Mouse (Mus musculus) forebrain, embryonic 11.5 days (tissue): ENCODE data around the gene Kit. TPM values are rescaled to one million over a fixed set of nuclear protein-coding genes. Genes with fewer than 3 reads are reported as not detected.

Experiments
- ATAC-seq: fragments of 200-750 bp; cut with Nextera tagmentation; replicated peaks from 2 replicates; pipeline ENCODE4 v1.8.0; 2017; ENCODE audit warnings: moderate TSS enrichment; ENCODE audit not compliant: low FRiP score
- DNase-seq: peaks from one replicate; pipeline ENCODE4 v3.0.0-alpha.2; 2017; ENCODE audit warnings: low spot score
- H3K27ac ChIP-seq: fragments of 300-500 bp; sonication (generic); 2 replicates; pipeline ENCODE4 v1.5.1; 2014; ENCODE audit warnings: low read depth, low read length
- H3K27me3 ChIP-seq: fragments of 300-500 bp; sonication (generic); 2 replicates; pipeline ENCODE4 v1.6.1; 2014; ENCODE audit warnings: mild to moderate bottlenecking, low read length, mixed read lengths; ENCODE audit not compliant: control insufficient read depth, insufficient read depth
- H3K36me3 ChIP-seq: fragments of 300-500 bp; sonication (generic); 2 replicates; pipeline ENCODE4 v1.6.1; 2014; ENCODE audit warnings: mild to moderate bottlenecking, low read length, moderate library complexity, mixed read lengths; ENCODE audit not compliant: control insufficient read depth, insufficient read depth
- H3K4me1 ChIP-seq: fragments of 300-500 bp; sonication (generic); replicated peaks from 2 replicates; pipeline ENCODE4 v1.6.1; 2014; ENCODE audit warnings: low read length, mixed read lengths; ENCODE audit not compliant: control insufficient read depth, insufficient read depth
- H3K4me2 ChIP-seq: fragments of 300-500 bp; sonication (generic); 2 replicates; pipeline ENCODE4 v1.6.1; 2014; ENCODE audit warnings: low read depth, mild to moderate bottlenecking, low read length, moderate library complexity, mixed read lengths; ENCODE audit not compliant: severe bottlenecking
- H3K4me3 ChIP-seq: fragments of 300-500 bp; sonication (generic); 2 replicates; pipeline ENCODE4 v1.5.1; 2014; ENCODE audit warnings: low read depth, low read length
- H3K9ac ChIP-seq: fragments of 300-500 bp; sonication (generic); 2 replicates; pipeline ENCODE4 v1.6.1; 2014; ENCODE audit warnings: low read length
- H3K9me3 ChIP-seq: fragments of 300-500 bp; sonication (generic); 2 replicates; pipeline ENCODE4 v1.6.1; 2016; ENCODE audit warnings: low read length, mixed read lengths; ENCODE audit not compliant: control insufficient read depth
- whole genome bisulfite sequencing: fragments of 180-500 bp; shearing (Covaris S2); extraction: QIAGEN DNeasy Blood & Tissue Kit; methylation state at CpG from one replicate; pipeline ENCODE4 v1.1.7; 2014; 5-methylcytosine and 5-hydroxymethylcytosine counted together
- polyA plus RNA-seq: library from polyadenylated mRNA; unstranded; fragments of >200 nt; fragmentation: Nextera tagmentation; extraction: Ambion mirVana; gene quantifications from 2 replicates; pipeline ENCODE4 v1.2.1, GENCODE M21; 2014

Gene Kit
- polyA plus RNA-seq, 1 experiment from 2014 or later: 22.9 TPM

DNA sequence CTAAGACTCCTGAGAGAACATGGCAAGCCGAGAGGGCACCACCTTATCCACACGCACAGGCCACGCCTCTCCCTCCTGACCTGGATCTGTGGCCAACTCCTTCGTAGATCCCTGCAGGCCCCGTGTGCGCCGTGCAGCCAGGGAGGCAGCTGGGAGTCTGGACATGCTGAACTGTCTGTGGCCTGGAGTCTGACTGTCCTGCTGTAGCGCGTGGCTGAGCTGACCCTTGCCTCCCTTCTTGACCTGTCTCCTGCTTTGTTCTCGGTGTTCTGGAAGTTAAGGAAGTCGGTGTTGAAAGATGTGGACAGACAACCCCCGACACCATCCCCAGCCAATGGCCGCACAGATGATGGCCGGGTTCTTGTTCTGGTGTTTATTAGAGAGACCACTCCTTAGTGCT, 21.5 kb downstream of the Kit start:
- Histone ChIP-seq H3K36me3 (no peaks in the 10 kb centered on the region), H3K27me3 (no peaks in the 10 kb centered on the region; the same call in 1 of the 2 replicates), H3K9me3 (no peaks in the 10 kb centered on the region), H3K4me3 (no peak overlapping the region), H3K4me1 (no peaks in the 10 kb centered on the region; the same call in 1 of the 2 replicates), H3K9ac (no peak overlapping the region), H3K4me2 (no peak overlapping the region), H3K27ac (no peak overlapping the region)
- 75% methylated on average over 14 of the region's 14 CpGs for WGBS
- DNase-seq (no peak), ATAC-seq (no peak)

DNA sequence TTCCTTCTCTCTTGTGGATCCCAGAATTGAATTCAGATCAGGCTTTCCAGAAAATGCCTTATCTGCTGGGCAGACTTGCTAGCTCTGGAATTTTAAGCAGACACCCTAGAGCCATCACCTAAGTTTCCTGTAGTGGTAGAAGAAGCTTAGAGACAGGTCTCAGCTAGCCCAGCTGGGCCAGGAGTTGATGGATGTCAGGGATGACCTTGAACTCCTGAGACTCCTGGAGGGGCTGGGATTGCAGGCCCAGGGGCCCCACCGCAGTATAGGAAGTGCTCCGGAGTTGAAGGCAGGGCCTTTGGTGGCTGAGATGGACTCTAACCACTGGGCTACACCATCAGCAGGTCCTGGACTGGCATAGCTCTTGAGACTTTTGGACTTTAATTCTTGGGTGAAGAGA, 22.6 kb downstream of the Kit start:
- Histone ChIP-seq H3K9me3 (no peaks in the 10 kb centered on the region), H3K4me2 (no peak overlapping the region), H3K4me3 (no peak overlapping the region), H3K36me3 (no peaks in the 10 kb centered on the region), H3K4me1 (no peaks in the 10 kb centered on the region), H3K9ac (no peak overlapping the region), H3K27ac (no peak overlapping the region), H3K27me3 (no peaks in the 10 kb centered on the region; the same call in 1 of the 2 replicates)
- 81% methylated on average over 2 of the region's 2 CpGs for WGBS
- DNase-seq: no peak
- no peak for ATAC-seq

DNA sequence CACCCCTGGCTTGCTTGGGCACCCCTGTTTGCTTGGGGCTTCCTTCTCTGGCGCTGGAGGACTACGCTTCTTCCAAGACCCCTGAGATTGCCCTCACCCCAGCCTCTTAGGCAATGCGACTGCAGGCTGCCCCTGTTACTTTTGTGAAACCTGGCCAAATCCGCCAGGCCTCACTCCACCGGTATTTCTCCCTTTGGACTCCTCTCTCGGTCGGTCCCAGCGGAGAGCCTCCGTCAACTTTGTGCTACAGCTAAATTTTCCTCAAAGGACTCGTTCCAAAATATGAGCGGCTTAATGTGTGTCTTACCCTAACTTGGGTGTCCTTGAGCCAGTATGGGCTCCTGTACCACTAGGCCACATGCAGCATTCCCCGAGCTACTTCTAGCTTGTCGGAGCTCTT, 23.8 kb downstream of the Kit start:
- ATAC-seq (no peak), DNase-seq (no peak)
- Histone ChIP-seq H3K4me1 (no peaks in the 10 kb centered on the region), H3K9me3 (no peaks in the 10 kb centered on the region), H3K27me3 (no peaks in the 10 kb centered on the region; the same call in 1 of the 2 replicates), H3K36me3 (no peaks in the 10 kb centered on the region), H3K4me2 (no peak overlapping the region), H3K4me3 (no peak overlapping the region), H3K27ac (no peak overlapping the region), H3K9ac (no peak overlapping the region)
- 95% methylated on average over 13 of the region's 13 CpGs for WGBS

DNA sequence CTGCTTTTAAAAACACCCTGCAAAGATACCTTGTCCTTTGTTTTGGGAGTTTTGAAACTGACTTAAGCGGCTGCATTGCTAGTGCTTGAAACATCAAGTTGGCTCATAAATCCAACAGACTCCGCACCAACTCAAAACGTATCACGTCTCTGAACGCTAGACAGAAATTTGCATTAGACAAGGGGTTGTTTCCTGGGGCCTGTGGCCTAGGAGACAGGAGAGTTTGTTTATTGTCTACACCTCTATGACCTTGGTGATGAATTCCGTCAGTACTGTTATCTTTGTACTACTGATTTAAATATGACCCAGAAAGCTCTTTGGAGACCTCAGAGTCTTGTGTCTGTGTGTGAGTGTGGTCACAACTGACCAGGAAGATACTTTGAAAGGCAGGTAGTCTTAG, 25.3 kb downstream of the Kit start:
- Histone ChIP-seq H3K27ac (no peak overlapping the region), H3K9ac (no peak overlapping the region), H3K4me2 (no peak overlapping the region), H3K4me3 (no peak overlapping the region), H3K36me3 (no peaks in the 10 kb centered on the region), H3K27me3 (no peaks in the 10 kb centered on the region), H3K9me3 (no peaks in the 10 kb centered on the region), H3K4me1 (no peaks in the 10 kb centered on the region)
- ATAC-seq (no peak), DNase-seq (no peak)
- WGBS: 82% methylated on average over 6 of the region's 6 CpGs

DNA sequence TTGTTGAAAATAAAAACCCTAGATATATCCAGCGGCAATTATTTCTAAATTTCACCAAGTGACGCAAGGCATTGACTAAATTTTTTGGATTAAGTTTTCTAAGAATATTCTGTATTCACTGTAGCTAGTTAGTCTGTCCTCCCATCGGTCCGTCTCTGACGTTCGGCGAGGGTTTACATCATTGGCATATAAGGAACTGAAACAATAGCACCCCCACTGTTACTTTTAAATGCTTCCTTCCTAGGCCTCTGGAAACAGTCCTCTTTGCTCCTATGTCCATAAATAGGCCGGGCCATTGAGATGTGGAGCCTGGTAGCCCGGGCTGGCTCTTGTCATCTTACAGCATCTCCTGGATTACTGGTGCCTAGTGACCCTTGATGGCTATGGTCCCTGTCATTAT, 29.5 kb downstream of the Kit start:
- H3K4me1 ChIP-seq: no peaks in the 10 kb centered on the region
- no peaks in the 10 kb centered on the region for H3K27me3 ChIP-seq
- H3K9me3 ChIP-seq: no peaks in the 10 kb centered on the region
- no peak overlapping the region for H3K4me2 ChIP-seq
- DNase-seq (no peak), ATAC-seq (no peak)
- no peak overlapping the region for H3K9ac ChIP-seq
- H3K27ac ChIP-seq: no peak overlapping the region
- H3K36me3 ChIP-seq: no peaks in the 10 kb centered on the region
- H3K4me3 ChIP-seq: no peak overlapping the region
- 52% methylated on average over 9 of the region's 9 CpGs for WGBS

DNA sequence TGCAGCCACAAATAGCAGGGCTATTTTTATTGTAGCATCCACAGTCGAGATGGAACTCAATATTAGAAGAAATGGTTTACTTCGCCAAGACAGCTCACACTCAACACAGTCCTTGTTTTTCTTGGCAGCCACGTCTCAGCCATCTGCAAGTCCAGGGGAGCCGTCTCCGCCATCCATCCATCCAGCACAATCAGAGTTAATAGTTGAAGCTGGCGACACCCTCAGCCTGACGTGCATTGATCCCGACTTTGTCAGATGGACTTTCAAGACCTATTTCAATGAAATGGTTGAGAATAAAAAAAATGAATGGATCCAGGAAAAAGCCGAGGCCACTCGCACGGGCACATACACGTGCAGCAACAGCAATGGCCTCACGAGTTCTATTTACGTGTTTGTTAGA, 32.2 kb downstream of the Kit start:
- H3K36me3 ChIP-seq: no peaks in the 10 kb centered on the region
- no peak overlapping the region for H3K4me2 ChIP-seq

DNA sequence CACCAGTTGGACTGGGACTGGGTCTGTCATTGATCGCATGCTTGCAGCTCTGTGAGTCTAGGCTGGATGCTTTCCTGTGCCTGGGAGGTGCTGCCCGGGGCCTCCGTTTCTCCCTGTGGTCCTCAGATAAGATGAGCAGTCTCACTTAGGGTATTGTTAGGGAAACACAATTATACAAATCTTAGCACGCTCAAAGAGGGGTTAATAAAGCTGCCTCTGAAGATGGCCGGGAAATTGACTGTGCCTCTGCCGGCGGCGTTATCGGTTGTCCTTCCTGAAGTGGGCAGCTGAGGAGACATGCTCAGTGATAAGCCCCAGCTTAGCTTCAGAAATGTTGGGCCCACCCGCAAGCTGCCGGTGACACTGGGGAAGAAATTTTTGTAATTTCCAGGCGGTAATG, 33.3 kb downstream of the Kit start:
- Histone ChIP-seq H3K4me3 (no peak overlapping the region), H3K9me3 (no peaks in the 10 kb centered on the region), H3K4me2 (no peak overlapping the region), H3K27me3 (no peaks in the 10 kb centered on the region), H3K36me3 (no peaks in the 10 kb centered on the region), H3K9ac (no peak overlapping the region), H3K4me1 (no peaks in the 10 kb centered on the region), H3K27ac (no peak overlapping the region)
- WGBS: 91% methylated on average over 12 of the region's 12 CpGs
- ATAC-seq: no peak
- DNase-seq: no peak

More for the DNA sequence above, 32.2 kb downstream of the Kit start:
- Histone ChIP-seq H3K27ac (no peak overlapping the region), H3K27me3 (no peaks in the 10 kb centered on the region), H3K4me3 (no peak overlapping the region), H3K9me3 (no peaks in the 10 kb centered on the region), H3K9ac (no peak overlapping the region), H3K4me1 (no peaks in the 10 kb centered on the region)
- ATAC-seq (no peak), DNase-seq (no peak)
- WGBS: 88% methylated on average over 14 of the region's 14 CpGs

DNA sequence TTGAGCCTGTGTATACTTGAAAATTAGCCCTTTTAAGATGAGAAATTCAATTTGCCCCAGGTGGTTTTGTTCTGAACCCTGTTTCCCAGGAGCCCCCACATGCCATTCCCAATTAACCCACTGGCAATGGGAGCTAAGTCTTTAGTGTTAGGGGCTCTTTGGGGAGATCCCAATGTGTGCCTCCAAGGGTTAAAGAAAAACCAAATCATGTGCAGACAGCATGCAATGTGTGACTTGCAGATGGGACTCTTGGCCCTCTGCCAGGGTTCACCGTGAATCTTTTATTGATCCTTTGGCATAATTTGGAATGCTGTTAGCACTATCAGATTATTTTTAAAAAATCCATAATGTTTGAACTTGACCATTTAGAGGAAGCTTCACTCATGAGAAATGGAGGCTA, 37.7 kb downstream of the Kit start:
- no peak overlapping the region for H3K27ac ChIP-seq
- no peak overlapping the region for H3K4me3 ChIP-seq
- H3K9ac ChIP-seq: no peak overlapping the region
- H3K4me2 ChIP-seq: no peak overlapping the region
- 63% methylated on average over 1 of the region's 1 CpGs for WGBS
- DNase-seq (no peak), ATAC-seq (no peak)
- no peaks in the 10 kb centered on the region for H3K9me3 ChIP-seq
- no peaks in the 10 kb centered on the region for H3K27me3 ChIP-seq
- H3K36me3 ChIP-seq: no peaks in the 10 kb centered on the region
- no peaks in the 10 kb centered on the region for H3K4me1 ChIP-seq

DNA sequence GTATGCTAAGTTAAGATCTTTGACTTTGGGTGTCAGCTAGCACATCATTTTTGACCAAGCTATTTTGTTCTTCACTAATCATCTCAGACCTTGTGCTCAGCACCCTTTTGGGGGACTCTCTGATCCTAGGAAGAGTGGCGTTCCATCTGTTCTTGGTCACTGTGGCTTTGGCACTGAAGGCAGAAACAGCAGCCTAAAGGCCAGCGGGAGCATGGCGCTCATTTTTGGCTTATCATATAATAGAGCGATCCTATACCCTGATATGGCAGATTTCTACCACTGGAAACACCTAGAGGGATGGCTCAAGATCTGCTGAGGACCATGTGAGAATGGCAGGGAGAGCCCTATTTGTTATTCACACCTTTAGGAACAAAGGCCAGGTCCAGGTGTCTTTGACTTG, 38.2 kb downstream of the Kit start:
- H3K4me2 ChIP-seq: no peak overlapping the region
- WGBS: 92% methylated on average over 4 of the region's 4 CpGs
- no peaks in the 10 kb centered on the region for H3K27me3 ChIP-seq
- H3K27ac ChIP-seq: no peak overlapping the region
- H3K4me3 ChIP-seq: no peak overlapping the region
- DNase-seq: no peak
- no peaks in the 10 kb centered on the region for H3K4me1 ChIP-seq
- H3K9me3 ChIP-seq: no peaks in the 10 kb centered on the region
- no peak for ATAC-seq
- no peak overlapping the region for H3K9ac ChIP-seq
- H3K36me3 ChIP-seq: no peaks in the 10 kb centered on the region
